Mouse (Mus musculus) olfactory bulb, adult 2 months (tissue): ENCODE measurements around the gene A1cf. TPM values are rescaled to one million over a fixed set of nuclear protein-coding genes. Genes with fewer than 3 reads are reported as not detected.

Experiments
- H3K27ac ChIP-seq: fragments of 200-500 bp; 2 replicates; pipeline ENCODE4 v1.5.1; 2012; ENCODE audit warnings: low read depth, low read length; ENCODE audit not compliant: insufficient read depth
- H3K4me1 ChIP-seq: fragments of 200-500 bp; 2 replicates; pipeline ENCODE4 v1.6.1; 2012; ENCODE audit warnings: low read length; ENCODE audit not compliant: control insufficient read depth, insufficient read depth
- H3K4me3 ChIP-seq: fragments of 200-500 bp; 2 replicates; pipeline ENCODE4 v1.5.1; 2012; ENCODE audit warnings: mild to moderate bottlenecking, low read depth, low read length, moderate library complexity; ENCODE audit not compliant: insufficient read depth
- CTCF ChIP-seq: fragments of 200-500 bp; IDR thresholded peaks from 2 replicates; pipeline ENCODE4 v1.5.1; 2012; ENCODE audit warnings: low read depth, mild to moderate bottlenecking, low read length, moderate library complexity; ENCODE audit not compliant: insufficient read depth
- POLR2A ChIP-seq: fragments of 200-500 bp; IDR thresholded peaks from 2 replicates; pipeline ENCODE4 v1.6.1; 2012; ENCODE audit warnings: mild to moderate bottlenecking, low read depth, low read length, moderate library complexity; ENCODE audit not compliant: insufficient read depth
- WGBS: fragments of 180-500 bp; shearing (Covaris S2); methylation state at CpG from one replicate; pipeline ENCODE4 v1.1.7; 2018; 5-methylcytosine and 5-hydroxymethylcytosine counted together
- polyA plus RNA-seq: library from polyadenylated mRNA; stranded (reverse); fragments of >200 nt; gene quantifications from 2 replicates; pipeline ENCODE4 v1.2.4, GENCODE M21; 2012; ENCODE audit warnings: low replicate concordance; ENCODE audit not compliant: missing spikeins, insufficient read depth, insufficient read length

Gene A1cf
- polyA plus RNA-seq, 1 experiment = not detected

GRCm38 (mm10) chr19:31884594-31884993 lies 16.0 kb downstream of the A1cf start:
- WGBS = 86% methylated on average over 4 of the region's 4 CpGs
- no peak overlapping the region for H3K27ac ChIP-seq
- TF ChIP-seq CTCF = no peak
- TF ChIP-seq POLR2A = no peak
- H3K4me3 ChIP-seq = no peak overlapping the region
- no peaks in the 10 kb centered on the region for H3K4me1 ChIP-seq

GRCm38 (mm10) chr19:31887275-31887674 lies 18.7 kb downstream of the A1cf start:
- no peak overlapping the region for H3K4me3 ChIP-seq
- no peaks in the 10 kb centered on the region for H3K4me1 ChIP-seq
- 93% methylated on average over 2 of the region's 2 CpGs for WGBS
- TF ChIP-seq CTCF = no peak
- TF ChIP-seq POLR2A = no peak
- H3K27ac ChIP-seq = no peak overlapping the region

- no peaks in the 10 kb centered on the region for H3K4me1 ChIP-seq
- H3K4me3 ChIP-seq = no peak overlapping the region
- 74% methylated on average over 4 of the region's 4 CpGs for WGBS
- TF ChIP-seq POLR2A = no peak
- no peak overlapping the region for H3K27ac ChIP-seq
These were observed 21.4 kb downstream of the A1cf start for GRCm38 (mm10) chr19:31889988-31890387.

- TF ChIP-seq CTCF = no peak
- TF ChIP-seq POLR2A = no peak
- H3K27ac ChIP-seq = no peak overlapping the region
- WGBS = 87% methylated on average over 6 of the region's 6 CpGs
- H3K4me3 ChIP-seq = no peak overlapping the region
- H3K4me1 ChIP-seq = no peaks in the 10 kb centered on the region
These were observed 22.7 kb downstream of the A1cf start for GRCm38 (mm10) chr19:31891001-31891893.

GRCm38 (mm10) chr19:31895971-31896370 lies 27.4 kb downstream of the A1cf start:
- WGBS = 79% methylated on average over 1 of the region's 1 CpGs
- no peak for TF ChIP-seq POLR2A
- no peak for TF ChIP-seq CTCF
- Histone ChIP-seq H3K4me1 (no peaks in the 10 kb centered on the region), H3K4me3 (no peak overlapping the region), H3K27ac (no peak overlapping the region)

- Histone ChIP-seq H3K4me3 (no peak overlapping the region), H3K4me1 (no peaks in the 10 kb centered on the region), H3K27ac (no peak overlapping the region)
- no peak for TF ChIP-seq POLR2A
- no peak for TF ChIP-seq CTCF
- 94% methylated on average over 1 of the region's 1 CpGs for WGBS
These were observed 28.1 kb downstream of the A1cf start for GRCm38 (mm10) chr19:31896711-31897110.

- WGBS = 79% methylated on average over 7 of the region's 7 CpGs
- H3K4me3 ChIP-seq = no peak overlapping the region
- H3K4me1 ChIP-seq = no peaks in the 10 kb centered on the region
- no peak overlapping the region for H3K27ac ChIP-seq
- TF ChIP-seq POLR2A (no peak), CTCF (no peak)
These were observed 37.1 kb downstream of the A1cf start for GRCm38 (mm10) chr19:31905671-31906070.

GRCm38 (mm10) chr19:31910423-31910822 lies 41.9 kb downstream of the A1cf start:
- no peak for TF ChIP-seq CTCF
- TF ChIP-seq POLR2A = no peak
- WGBS = 79% methylated on average over 6 of the region's 6 CpGs
- H3K4me3 ChIP-seq = no peak overlapping the region
- no peak overlapping the region for H3K27ac ChIP-seq
- H3K4me1 ChIP-seq = no peaks in the 10 kb centered on the region

GRCm38 (mm10) chr19:31913946-31914345 lies 45.4 kb downstream of the A1cf start:
- no peaks in the 10 kb centered on the region for H3K4me1 ChIP-seq
- H3K4me3 ChIP-seq = no peak overlapping the region
- TF ChIP-seq CTCF = no peak
- no peak for TF ChIP-seq POLR2A
- no peak overlapping the region for H3K27ac ChIP-seq
- 95% methylated on average over 4 of the region's 4 CpGs for WGBS
